Mouse (Mus musculus) embryonic facial prominence, embryonic 14.5 days (tissue): Measurements from ENCODE around the gene Mad1l1. TPM values are rescaled to one million over a fixed set of nuclear protein-coding genes. Genes with fewer than 3 reads are reported as not detected.

ENCODE experiments used
- ATAC-seq: fragments of 200-750 bp; cut with Nextera tagmentation; 2 replicates; pipeline ENCODE4 v1.8.0; 2017; ENCODE audit warnings: low read depth, moderate number of reproducible peaks, moderate TSS enrichment
- DNase-seq: peaks from one replicate; pipeline ENCODE4 v3.0.0-alpha.2; 2015; ENCODE audit warnings: low spot score
- H3K27ac ChIP-seq: fragments of 300-500 bp; sonication (generic); replicated peaks from 2 replicates; pipeline ENCODE4 v1.5.1; 2014; ENCODE audit warnings: low read depth, mild to moderate bottlenecking, low read length, moderate library complexity
- H3K27me3 ChIP-seq: fragments of 300-500 bp; sonication (generic); replicated peaks from 2 replicates; pipeline ENCODE4 v1.6.1; 2014; ENCODE audit warnings: low read length; ENCODE audit not compliant: control insufficient read depth, insufficient read depth
- H3K36me3 ChIP-seq: fragments of 300-500 bp; sonication (generic); 2 replicates; pipeline ENCODE4 v1.6.1; 2014; ENCODE audit warnings: low read length, mixed read lengths; ENCODE audit not compliant: control insufficient read depth, insufficient read depth
- H3K4me1 ChIP-seq: fragments of 300-500 bp; sonication (generic); 2 replicates; pipeline ENCODE4 v1.6.1; 2014; ENCODE audit warnings: antibody characterized with exemption, low read length; ENCODE audit not compliant: control insufficient read depth, insufficient read depth
- H3K4me2 ChIP-seq: fragments of 300-500 bp; sonication (generic); 2 replicates; pipeline ENCODE4 v1.6.1; 2014; ENCODE audit warnings: low read depth, mild to moderate bottlenecking, low read length, moderate library complexity, mixed read lengths
- H3K4me3 ChIP-seq: fragments of 300-500 bp; sonication (generic); 2 replicates; pipeline ENCODE4 v1.5.1; 2014; ENCODE audit warnings: low read depth, mild to moderate bottlenecking, low read length
- H3K9ac ChIP-seq: fragments of 300-500 bp; sonication (generic); 2 replicates; pipeline ENCODE4 v1.6.1; 2014; ENCODE audit warnings: low read depth, mild to moderate bottlenecking, low read length, moderate library complexity, mixed read lengths
- H3K9me3 ChIP-seq: fragments of 300-500 bp; sonication (generic); 2 replicates; pipeline ENCODE4 v1.6.1; 2016; ENCODE audit warnings: low read length; ENCODE audit not compliant: control insufficient read depth
- WGBS: fragments of 180-500 bp; shearing (Covaris S2); extraction: QIAGEN DNeasy Blood & Tissue Kit; methylation state at CpG from one replicate; pipeline ENCODE4 v1.1.7; 2014; 5-methylcytosine and 5-hydroxymethylcytosine counted together
- polyA plus RNA-seq: library from polyadenylated mRNA; unstranded; fragments of >200 nt; fragmentation: Nextera tagmentation; extraction: Ambion mirVana; gene quantifications from 2 replicates; pipeline ENCODE4 v1.2.1, GENCODE M21; 2014

Gene Mad1l1
- polyA plus RNA-seq, 1 experiment from 2014 or later: 38.0 TPM

GRCm38 (mm10) chr5:140026366-140026765 lies 295.0 kb downstream of the Mad1l1 start:
- WGBS: 94% methylated on average over 4 of the region's 4 CpGs

GRCm38 (mm10) chr5:140025301-140025700 lies 296.1 kb downstream of the Mad1l1 start:
- no peak overlapping the region for H3K27ac ChIP-seq
- no peaks in the 10 kb centered on the region for H3K36me3 ChIP-seq
- no peak overlapping the region for H3K4me2 ChIP-seq
- WGBS: 93% methylated on average over 2 of the region's 2 CpGs
- ATAC-seq (no peak), DNase-seq (no peak)
- H3K27me3 ChIP-seq: no peaks in the 10 kb centered on the region
- H3K4me3 ChIP-seq: no peak overlapping the region
- no peak overlapping the region for H3K9ac ChIP-seq
- H3K4me1 ChIP-seq: no peaks in the 10 kb centered on the region
- H3K9me3 ChIP-seq: no peaks in the 10 kb centered on the region

More at GRCm38 (mm10) chr5:140026366-140026765, 295.0 kb downstream of the Mad1l1 start:
- Histone ChIP-seq H3K9ac (no peak overlapping the region), H3K9me3 (no peaks in the 10 kb centered on the region), H3K4me1 (no peaks in the 10 kb centered on the region), H3K27me3 (no peaks in the 10 kb centered on the region), H3K4me3 (no peak overlapping the region), H3K4me2 (no peak overlapping the region), H3K36me3 (no peaks in the 10 kb centered on the region), H3K27ac (no peak overlapping the region)
- DNase-seq: no peak
- no peak for ATAC-seq

GRCm38 (mm10) chr5:140023941-140024500 lies 297.3 kb downstream of the Mad1l1 start:
- no peaks in the 10 kb centered on the region for H3K4me1 ChIP-seq
- H3K9me3 ChIP-seq: no peaks in the 10 kb centered on the region
- WGBS: 42% methylated on average over 3 of the region's 3 CpGs
- H3K9ac ChIP-seq: no peak overlapping the region
- no peak overlapping the region for H3K4me2 ChIP-seq
- H3K36me3 ChIP-seq: no peaks in the 10 kb centered on the region
- ATAC-seq (no peak), DNase-seq (no peak)
- H3K27me3 ChIP-seq: no peaks in the 10 kb centered on the region
- H3K4me3 ChIP-seq: no peak overlapping the region
- H3K27ac ChIP-seq: no peak overlapping the region

DNA sequence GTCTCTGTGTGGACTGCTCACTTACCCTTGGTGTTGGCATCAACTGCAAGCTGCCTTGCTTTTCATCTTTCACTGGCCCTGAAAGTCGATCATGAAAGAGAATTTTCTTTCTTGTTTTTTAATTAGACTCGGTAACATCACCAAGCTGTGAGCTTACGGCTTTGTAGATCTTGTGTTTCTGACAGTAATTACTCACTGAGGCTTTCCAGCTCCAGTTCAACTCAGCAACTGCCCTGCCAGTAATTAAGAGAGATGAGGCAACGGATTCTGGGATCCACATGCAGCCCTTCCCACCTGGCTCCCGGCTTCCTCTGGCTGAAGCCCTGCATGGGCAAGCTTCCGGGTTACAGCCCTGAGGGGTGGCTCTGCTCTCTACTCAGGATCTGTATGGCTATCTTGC lies 298.5 kb downstream of the Mad1l1 start:
- no peak overlapping the region for H3K9ac ChIP-seq
- ATAC-seq (no peak), DNase-seq (no peak)
- H3K4me3 ChIP-seq: no peak overlapping the region
- 75% methylated on average over 6 of the region's 6 CpGs for WGBS
- H3K9me3 ChIP-seq: no peaks in the 10 kb centered on the region
- H3K4me1 ChIP-seq: no peaks in the 10 kb centered on the region
- H3K4me2 ChIP-seq: no peak overlapping the region
- no peaks in the 10 kb centered on the region for H3K36me3 ChIP-seq
- no peak overlapping the region for H3K27ac ChIP-seq
- no peaks in the 10 kb centered on the region for H3K27me3 ChIP-seq

DNA sequence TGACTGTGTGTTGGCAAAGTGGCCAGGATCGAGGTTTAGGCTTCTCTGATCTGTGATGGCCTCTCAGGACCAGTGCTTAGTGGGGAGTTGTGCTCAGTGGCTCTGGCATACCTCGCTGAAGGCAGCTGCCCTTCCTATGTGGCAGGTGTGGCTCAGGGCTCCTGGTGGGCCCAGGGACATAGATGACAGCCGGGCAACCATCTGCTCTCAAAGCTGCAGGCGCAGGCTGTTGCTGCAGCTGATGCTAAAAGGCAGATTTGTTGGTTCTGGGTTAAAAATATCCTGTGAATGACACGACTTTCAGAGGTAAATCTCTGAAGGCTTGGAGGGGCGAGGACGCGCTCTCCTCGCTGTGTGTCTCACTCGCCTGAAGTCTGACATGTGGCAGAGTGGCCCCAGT lies 299.6 kb downstream of the Mad1l1 start:
- Histone ChIP-seq H3K4me1 (no peaks in the 10 kb centered on the region), H3K27me3 (no peaks in the 10 kb centered on the region), H3K4me2 (no peak overlapping the region), H3K36me3 (no peaks in the 10 kb centered on the region), H3K4me3 (no peak overlapping the region), H3K9me3 (no peaks in the 10 kb centered on the region), H3K27ac (no peak overlapping the region), H3K9ac (no peak overlapping the region)
- ATAC-seq (no peak), DNase-seq (peak; percentile 39)
- 83% methylated on average over 10 of the region's 10 CpGs for WGBS

DNA sequence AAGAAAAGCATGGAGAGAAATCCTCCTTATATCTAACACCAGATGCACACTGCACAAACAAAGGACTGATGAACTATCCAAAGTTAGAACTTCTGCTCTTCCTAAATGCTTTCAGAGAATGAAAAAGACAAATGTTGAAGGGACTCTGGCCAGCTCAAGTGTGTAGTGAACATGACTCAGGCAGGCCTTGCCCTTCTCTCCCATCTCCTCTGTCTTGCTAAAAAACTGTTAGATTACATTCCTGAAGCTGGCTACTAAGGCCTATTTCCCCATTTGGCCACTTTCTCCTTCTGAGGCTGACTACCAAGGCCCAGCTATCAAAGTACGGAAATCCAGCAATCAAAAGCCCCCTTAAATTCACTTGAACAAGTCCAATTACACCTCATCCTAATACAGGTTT lies 301.7 kb downstream of the Mad1l1 start:
- Histone ChIP-seq H3K27me3 (no peaks in the 10 kb centered on the region), H3K27ac (no peak overlapping the region), H3K9me3 (no peaks in the 10 kb centered on the region), H3K4me1 (no peaks in the 10 kb centered on the region), H3K36me3 (no peaks in the 10 kb centered on the region), H3K4me3 (no peak overlapping the region), H3K9ac (no peak overlapping the region), H3K4me2 (no peak overlapping the region)
- WGBS: 89% methylated on average over 1 of the region's 1 CpGs
- ATAC-seq (no peak), DNase-seq (no peak)

DNA sequence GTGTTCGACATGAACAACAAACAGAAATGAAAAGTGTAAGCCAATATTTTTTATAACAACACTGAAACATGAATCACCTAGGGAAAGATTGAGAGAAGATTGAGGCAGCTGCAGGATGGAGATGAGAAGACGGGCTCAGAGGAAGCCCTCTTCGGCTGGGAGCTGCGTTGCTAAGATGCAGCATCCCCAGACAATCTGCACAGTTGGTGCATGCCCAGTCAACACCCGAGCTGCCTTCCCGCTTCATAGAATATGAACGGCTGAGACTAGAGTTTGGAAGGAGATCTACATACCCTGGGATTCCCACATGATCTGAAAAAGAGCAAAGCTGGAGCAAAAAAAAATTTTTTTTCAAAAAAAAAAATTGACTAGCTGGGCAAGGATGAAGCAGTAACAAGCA lies 302.6 kb downstream of the Mad1l1 start:
- Histone ChIP-seq H3K27me3 (no peaks in the 10 kb centered on the region), H3K36me3 (no peaks in the 10 kb centered on the region), H3K27ac (no peak overlapping the region), H3K9me3 (no peaks in the 10 kb centered on the region), H3K4me2 (no peak overlapping the region), H3K4me3 (no peak overlapping the region), H3K9ac (no peak overlapping the region), H3K4me1 (no peaks in the 10 kb centered on the region)
- no peak for ATAC-seq
- 86% methylated on average over 7 of the region's 7 CpGs for WGBS
- no peak for DNase-seq

- Histone ChIP-seq H3K4me2 (no peak overlapping the region), H3K27ac (no peak overlapping the region), H3K9me3 (no peaks in the 10 kb centered on the region), H3K27me3 (no peaks in the 10 kb centered on the region), H3K36me3 (no peaks in the 10 kb centered on the region), H3K4me3 (no peak overlapping the region), H3K9ac (no peak overlapping the region), H3K4me1 (no peaks in the 10 kb centered on the region)
- DNase-seq: no peak
- WGBS: 91% methylated on average over 1 of the region's 1 CpGs
- ATAC-seq: no peak
Measured at GRCm38 (mm10) chr5:140016896-140017295, 304.5 kb downstream of the Mad1l1 start.

- Histone ChIP-seq H3K4me1 (no peaks in the 10 kb centered on the region), H3K27ac (no peak overlapping the region), H3K9ac (no peak overlapping the region), H3K27me3 (no peaks in the 10 kb centered on the region), H3K9me3 (no peaks in the 10 kb centered on the region), H3K4me3 (no peak overlapping the region), H3K4me2 (no peak overlapping the region), H3K36me3 (no peaks in the 10 kb centered on the region)
- no peak for DNase-seq
- WGBS: 78% methylated on average over 5 of the region's 5 CpGs
- no peak for ATAC-seq
Measured at GRCm38 (mm10) chr5:140013652-140014051, 307.7 kb downstream of the Mad1l1 start.
